Mouse (Mus musculus) cerebellum, adult 2 months (tissue): ENCODE results near the gene Acot13. TPM values are rescaled to one million over a fixed set of nuclear protein-coding genes. Genes with fewer than 3 reads are reported as not detected.
"Not testable (repeated sequence)": the region's sequence is repeated elsewhere in the genome, so short reads cannot be mapped to it uniquely, and the experiment has no call there.

Experiments
- DNase-seq, 2 experiments: peaks; one replicate each; pipeline ENCODE4 v3.0.0; 2021
- H3K27ac ChIP-seq: fragments of 200-500 bp; 2 replicates; pipeline ENCODE4 v1.5.1; 2012; ENCODE audit warnings: low read length, control low read depth, inconsistent platforms; ENCODE audit not compliant: insufficient read depth
- H3K27me3 ChIP-seq: fragments of 200-500 bp; 2 replicates; pipeline ENCODE4 v1.6.1; 2012; ENCODE audit warnings: inconsistent platforms, mild to moderate bottlenecking, low read length, moderate library complexity; ENCODE audit not compliant: control insufficient read depth, insufficient read depth
- H3K4me1 ChIP-seq: fragments of 200-500 bp; 2 replicates; pipeline ENCODE4 v1.6.1; 2011; ENCODE audit warnings: low read length; ENCODE audit not compliant: control insufficient read depth, insufficient read depth
- H3K4me3 ChIP-seq: fragments of 200-500 bp; replicated peaks from 2 replicates; pipeline ENCODE3; 2011; ENCODE audit warnings: mild to moderate bottlenecking, low read depth, low read length, control low read depth; ENCODE audit not compliant: insufficient read depth
- CTCF ChIP-seq: fragments of 200-500 bp; IDR thresholded peaks from 2 replicates; pipeline ENCODE4 v1.5.1; 2011; ENCODE audit warnings: low read depth, mild to moderate bottlenecking, control low read depth, low read length, moderate library complexity, borderline replicate concordance; ENCODE audit not compliant: insufficient read depth
- POLR2A ChIP-seq: fragments of 200-500 bp; IDR thresholded peaks from 2 replicates; pipeline ENCODE4 v1.6.1; 2011; ENCODE audit warnings: low read length, control low read depth, borderline replicate concordance; ENCODE audit not compliant: insufficient read depth
- WGBS: fragments of 180-500 bp; shearing (Covaris S2); methylation state at CpG from one replicate; pipeline ENCODE4 v1.1.7; 2018; 5-methylcytosine and 5-hydroxymethylcytosine counted together
- polyA plus RNA-seq: library from polyadenylated mRNA; depleted of rRNA; stranded (reverse); fragments of >200 nt; gene quantifications from 2 replicates; pipeline ENCODE4 v1.2.3, GENCODE M21; 2012; rRNA removed

Acot13 gene
- polyA plus RNA-seq, 1 experiment, result 152 TPM

GRCm38 (mm10) chr13:24791349-24791748, 40.0 kb downstream of the Acot13 start:
- no peak overlapping the region for H3K4me3 ChIP-seq
- H3K27ac ChIP-seq, result no peak overlapping the region
- no peak for DNase-seq
- no peaks in the 10 kb centered on the region for H3K27me3 ChIP-seq
- 74% methylated on average over 2 of the region's 2 CpGs for WGBS
- no peak for TF ChIP-seq POLR2A
- no peak for TF ChIP-seq CTCF
- H3K4me1 ChIP-seq, result peaks cover 1% of the 10 kb centered on the region; the same call in 1 of the 2 replicates

DNA sequence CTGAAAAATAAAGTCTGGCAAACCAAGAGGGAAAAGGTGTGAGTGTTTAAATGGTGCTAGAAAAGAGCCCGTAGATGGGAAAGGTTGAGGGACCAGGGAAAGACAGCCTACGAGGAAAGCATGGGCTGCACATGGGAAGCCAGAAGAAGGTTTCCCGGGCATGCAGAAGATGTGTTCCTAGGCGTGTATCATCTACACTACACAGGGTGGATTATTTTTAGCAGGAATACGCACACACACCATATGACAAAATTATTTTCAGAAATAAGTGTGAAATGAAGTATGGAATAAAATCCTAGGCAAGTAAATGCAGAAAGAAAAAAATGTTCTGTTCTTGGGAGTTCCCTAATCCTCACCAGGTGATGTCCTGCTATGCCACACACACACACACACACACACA, 43.9 kb downstream of the Acot13 start:
- 92% methylated on average over 5 of the region's 5 CpGs for WGBS
- no peak overlapping the region for H3K4me3 ChIP-seq
- TF ChIP-seq POLR2A (no peak), CTCF (no peak)

GRCm38 (mm10) chr13:24786014-24786490, 45.3 kb downstream of the Acot13 start:
- Histone ChIP-seq H3K27me3 (no peaks in the 10 kb centered on the region), H3K27ac (peak overlapping the region; percentile 62), H3K4me3 (peak overlapping the region; percentile 4), H3K4me1 (peaks cover 3% of the 10 kb centered on the region; the same call in 1 of the 2 replicates)
- TF ChIP-seq CTCF (no peak), POLR2A (0 out of 2 replicates have a peak, but pooled peaks have one; percentile 21)
- 10% methylated on average over 11 of the region's 11 CpGs for WGBS
- peak; percentile 69 to 89 for DNase-seq

More for the DNA sequence above, 43.9 kb downstream of the Acot13 start:
- Histone ChIP-seq H3K27me3 (no peaks in the 10 kb centered on the region), H3K27ac (no peak overlapping the region), H3K4me1 (peaks cover 3% of the 10 kb centered on the region; the same call in 1 of the 2 replicates)
- DNase-seq, result no peak

- TF ChIP-seq CTCF (no peak), POLR2A (no peak)
- no peak for DNase-seq
- Histone ChIP-seq H3K27me3 (no peaks in the 10 kb centered on the region), H3K27ac (no peak overlapping the region), H3K4me3 (no peak overlapping the region), H3K4me1 (peaks cover 3% of the 10 kb centered on the region; the same call in 1 of the 2 replicates)
- 49% methylated on average over 5 of the region's 5 CpGs for WGBS
Measured at GRCm38 (mm10) chr13:24781916-24782315, 49.4 kb downstream of the Acot13 start.

DNA sequence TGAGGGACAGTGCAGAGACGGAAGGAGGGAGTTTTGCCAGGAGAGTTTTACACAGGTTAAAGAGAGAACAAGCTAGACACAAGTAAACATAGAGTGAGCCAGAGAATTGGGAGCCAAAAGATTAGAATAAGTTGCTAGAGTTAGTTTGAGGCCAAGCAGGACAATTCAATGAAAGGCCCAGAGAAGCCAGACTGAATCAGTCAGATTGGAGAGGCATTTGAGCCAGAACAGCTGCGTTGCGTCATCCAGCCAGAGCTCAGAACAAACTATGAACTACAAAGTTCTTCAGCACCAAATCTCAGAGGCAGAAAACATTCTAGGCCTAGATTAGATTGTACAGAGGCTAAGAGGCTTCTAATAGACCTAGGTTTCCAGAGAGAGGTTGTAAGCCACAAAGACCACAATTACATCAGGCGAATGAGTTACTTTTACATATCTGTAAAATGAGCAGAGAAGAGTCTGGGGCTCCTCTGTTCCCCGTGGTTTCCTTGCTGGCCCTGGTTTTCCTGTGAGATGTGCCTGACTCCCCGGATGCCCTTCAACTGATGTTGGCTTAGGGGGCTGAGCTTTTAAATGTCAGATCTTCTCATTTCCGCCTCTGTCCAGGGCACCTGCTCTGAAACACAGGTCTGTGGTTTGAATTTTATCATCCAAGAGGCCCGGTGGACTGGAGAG, 52.5 kb downstream of the Acot13 start:
- 86% methylated on average over 8 of the region's 8 CpGs for WGBS
- Histone ChIP-seq H3K4me3 (no peak overlapping the region), H3K4me1 (no peaks in the 10 kb centered on the region), H3K27me3 (no peaks in the 10 kb centered on the region), H3K27ac (no peak overlapping the region)
- TF ChIP-seq POLR2A (no peak), CTCF (no peak)
- no peak for DNase-seq

GRCm38 (mm10) chr13:24778026-24778425, 53.3 kb downstream of the Acot13 start:
- WGBS, result 52% methylated on average over 2 of the region's 2 CpGs
- no peak for DNase-seq
- TF ChIP-seq CTCF (no peak), POLR2A (no peak)
- Histone ChIP-seq H3K27me3 (no peaks in the 10 kb centered on the region), H3K4me3 (no peak overlapping the region), H3K4me1 (no peaks in the 10 kb centered on the region), H3K27ac (no peak overlapping the region)

DNA sequence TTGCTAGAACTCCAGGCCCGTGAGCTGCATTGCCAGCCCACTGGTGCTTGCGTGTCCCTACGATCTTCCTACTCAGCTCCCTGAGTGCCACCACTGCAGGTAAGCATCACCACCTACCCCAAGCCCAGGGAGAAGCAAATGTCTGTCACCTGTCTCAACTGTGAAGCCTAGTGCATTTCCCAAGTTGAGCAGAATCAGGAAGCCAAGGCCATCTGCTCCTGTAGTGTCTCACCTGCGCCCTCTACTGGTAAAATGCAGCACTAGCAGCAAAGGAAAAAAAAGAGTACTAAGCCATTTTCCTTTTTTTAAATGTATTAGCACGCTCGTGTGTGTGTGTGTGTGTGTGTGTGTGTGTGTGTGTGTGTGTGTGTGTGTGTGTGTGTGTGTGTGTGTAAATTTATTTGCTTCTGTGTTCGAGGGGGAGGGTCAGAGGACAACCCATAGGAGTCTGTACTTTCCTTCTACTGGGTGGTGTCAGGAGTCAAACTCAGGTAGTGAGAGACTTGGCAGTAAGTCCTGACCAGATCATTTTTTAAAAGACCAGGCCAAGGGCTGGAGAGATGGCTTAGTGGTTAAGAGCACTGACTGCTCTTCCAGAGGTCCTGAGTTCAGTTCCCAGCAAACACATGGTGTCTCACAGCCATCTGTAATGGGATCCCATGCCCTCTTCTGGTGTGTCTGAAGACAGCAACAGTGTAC, 55.0 kb downstream of the Acot13 start:
- WGBS, result 25% methylated on average over 7 of the region's 7 CpGs
- no peaks in the 10 kb centered on the region for H3K27me3 ChIP-seq
- no peak overlapping the region for H3K4me3 ChIP-seq
- peak; percentile 47 to 58 for DNase-seq
- H3K4me1 ChIP-seq, result no peaks in the 10 kb centered on the region
- TF ChIP-seq POLR2A, result no peak
- TF ChIP-seq CTCF, result peak; percentile 81
- no peak overlapping the region for H3K27ac ChIP-seq

- WGBS, result 91% methylated on average over 10 of the region's 10 CpGs
- not testable (repeated sequence) for H3K4me1 ChIP-seq, H3K27me3 ChIP-seq, H3K27ac ChIP-seq, DNase-seq, H3K4me3 ChIP-seq
Measured at GRCm38 (mm10) chr13:24771482-24771881, 59.9 kb downstream of the Acot13 start.

Other genes starting within 250 kb of the Acot13 start
- 8.5 and 8.9 TPM in 2 replicates for gene Ripor2, start 249.4 kb downstream of the Acot13 start, polyA plus RNA-seq
- gene Armh2, start 90.3 kb downstream of the Acot13 start, polyA plus RNA-seq, result not detected in 2 replicates
- 7.9 and 8.3 TPM in 2 replicates for gene Gmnn, start 69.6 kb downstream of the Acot13 start, polyA plus RNA-seq
- 106 and 107 TPM in 2 replicates for gene BC005537, start 29.9 kb downstream of the Acot13 start, polyA plus RNA-seq
- gene Tdp2, start 139 bp upstream of the Acot13 start, polyA plus RNA-seq, result 43.4 and 46.3 TPM in 2 replicates
- 4.7 and 5.6 TPM in 2 replicates for gene D130043K22Rik, start 13.6 kb upstream of the Acot13 start, polyA plus RNA-seq
- 42.6 and 43.6 TPM in 2 replicates for gene Aldh5a1, start 106.1 kb upstream of the Acot13 start, polyA plus RNA-seq
- gene Gpld1, start 111.6 kb upstream of the Acot13 start, polyA plus RNA-seq, result 28.5 and 29.8 TPM in 2 replicates
- 49.0 and 57.1 TPM in 2 replicates for gene Mrs2, start 188.8 kb upstream of the Acot13 start, polyA plus RNA-seq
- gene Dcdc2a, start 224.5 kb upstream of the Acot13 start, polyA plus RNA-seq, result 4.1 and 4.9 TPM in 2 replicates